9 mouse cellular contexts compared by ENCODE assay signal in the genomic region with DNA sequence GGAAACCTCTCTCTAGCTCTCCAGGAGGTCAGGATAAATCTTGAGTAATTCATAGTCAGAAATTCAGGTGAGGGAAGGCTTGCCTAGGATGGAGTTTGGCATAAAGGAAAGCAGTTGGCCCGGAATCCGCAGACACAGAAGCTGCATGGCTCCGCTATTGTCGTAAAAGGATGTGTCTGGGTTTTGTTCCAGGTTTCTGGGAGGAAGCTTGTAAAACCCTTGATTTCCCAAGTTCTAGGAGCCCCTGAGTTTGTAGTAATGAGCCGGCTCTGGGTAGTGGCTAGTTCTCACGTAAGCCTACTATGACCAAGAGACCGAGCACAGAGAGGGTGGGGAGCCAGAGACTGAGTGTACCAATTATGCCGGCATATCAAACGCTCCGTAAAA. TPM values are rescaled to one million over a fixed set of nuclear protein-coding genes. Genes with fewer than 3 reads are reported as not detected.
A peak's percentile ranks its signal among the peaks of the same experiment; 100 is the strongest.
DNase-seq lines count a peak whose midpoint lies in the region; ATAC-seq and TF ChIP-seq lines count a peak whose summit lies in the region.
"Had no signal": no experiment of that assay in that cellular context is flagged by ENCODE, and none has a peak within 500 bp of the region (broad histone marks: within the 10 kb centered on the region; RNA-seq: fewer than 3 reads in every experiment).

No protein-coding gene starts in this region.

- 0 out of 2 replicates have a peak, but pooled peaks cover 5% of the 10 kb centered on the region for H3K4me1 ChIP-seq in kidney, postnatal 0 days (replicated peaks; ENCODE audit: insufficient read depth, low read length)
- peaks cover 29% of the 10 kb centered on the region for H3K4me1 ChIP-seq in forebrain, embryonic 12.5 days
- H3K4me1 ChIP-seq in limb, embryonic 12.5 days (replicated peaks), result peaks cover 28% of the 10 kb centered on the region
- H3K4me1 ChIP-seq in neural tube, embryonic 14.5 days (ENCODE audit: control insufficient read depth, insufficient read depth, low read length), result peaks cover 10% of the 10 kb centered on the region

- TF ChIP-seq CTCF in kidney, postnatal 0 days (IDR thresholded peaks at IDR 0.05; ENCODE audit: low read depth), result no peak

- no peaks in the 10 kb centered on the region for H3K36me3 ChIP-seq in kidney, postnatal 0 days (ENCODE audit: insufficient read depth, low read length)
- no peaks in the 10 kb centered on the region for H3K36me3 ChIP-seq in forebrain, embryonic 12.5 days (replicated peaks)
- no peaks in the 10 kb centered on the region for H3K36me3 ChIP-seq in limb, embryonic 12.5 days
- no peaks in the 10 kb centered on the region for H3K36me3 ChIP-seq in neural tube, embryonic 14.5 days (ENCODE audit: control insufficient read depth, insufficient read depth, low read length)

- peak overlapping the region; percentile 54 for H3K4me2 ChIP-seq in kidney, postnatal 0 days (ENCODE audit: low read length)
- peak overlapping the region; percentile 56 for H3K4me2 ChIP-seq in forebrain, embryonic 12.5 days
- peak overlapping the region; percentile 70 for H3K4me2 ChIP-seq in limb, embryonic 12.5 days
- peak overlapping the region; percentile 53 for H3K4me2 ChIP-seq in neural tube, embryonic 14.5 days (ENCODE audit: low read depth, low read length)

- no peaks in the 10 kb centered on the region for H3K27me3 ChIP-seq in kidney, postnatal 0 days (ENCODE audit: insufficient read depth, low read length)
- H3K27me3 ChIP-seq in forebrain, embryonic 12.5 days, result peaks cover 6% of the 10 kb centered on the region; the same call in 1 of the 2 replicates
- no peaks in the 10 kb centered on the region for H3K27me3 ChIP-seq in limb, embryonic 12.5 days
- no peaks in the 10 kb centered on the region for H3K27me3 ChIP-seq in neural tube, embryonic 14.5 days (ENCODE audit: control insufficient read depth, insufficient read depth, low read length)

- H3K27ac ChIP-seq in kidney, postnatal 0 days, result no peak overlapping the region
- peak overlapping the region; percentile 82 for H3K27ac ChIP-seq in forebrain, embryonic 12.5 days
- peak overlapping the region; percentile 59; the same call in 1 of the 2 replicates for H3K27ac ChIP-seq in limb, embryonic 12.5 days
- H3K27ac ChIP-seq in neural tube, embryonic 14.5 days (ENCODE audit: low read depth, low read length), result peak overlapping the region; percentile 69

- WGBS in kidney, postnatal 0 days, result 24% methylated on average over 10 of the region's 10 CpGs
- 18% methylated on average over 10 of the region's 10 CpGs for WGBS in forebrain, embryonic 12.5 days
- WGBS in limb, embryonic 12.5 days, result 13% methylated on average over 10 of the region's 10 CpGs
- WGBS in neural tube, embryonic 14.5 days, result 16% methylated on average over 10 of the region's 10 CpGs

- no peaks in the 10 kb centered on the region for H3K9me3 ChIP-seq in kidney, postnatal 0 days (replicated peaks; ENCODE audit: low read length)
- H3K9me3 ChIP-seq in forebrain, embryonic 12.5 days, result no peaks in the 10 kb centered on the region
- H3K9me3 ChIP-seq in limb, embryonic 12.5 days, result no peaks in the 10 kb centered on the region
- H3K9me3 ChIP-seq in neural tube, embryonic 14.5 days (ENCODE audit: control insufficient read depth, low read length), result no peaks in the 10 kb centered on the region

- H3K4me3 ChIP-seq in kidney, postnatal 0 days (replicated peaks; ENCODE audit: low read depth, low read length), result no peak overlapping the region
- H3K4me3 ChIP-seq in forebrain, embryonic 12.5 days (replicated peaks), result peak overlapping the region; percentile 31
- H3K4me3 ChIP-seq in limb, embryonic 12.5 days (replicated peaks), result peak overlapping the region; percentile 29
- H3K4me3 ChIP-seq in neural tube, embryonic 14.5 days (ENCODE audit: low read depth, low read length), result no peak overlapping the region

- DNase-seq in kidney, postnatal 0 days (ENCODE audit: low spot score), result no peak
- no peak for DNase-seq in kidney, adult 11 months
- DNase-seq in adrenal gland, adult 8-10 months, result no peak
- no peak for DNase-seq in gastrocnemius, postnatal 25 days
- DNase-seq in adrenal gland, postnatal 25 days, result no peak

- no peak overlapping the region for H3K9ac ChIP-seq in kidney, postnatal 0 days (ENCODE audit: low read depth, low read length)
- H3K9ac ChIP-seq in forebrain, embryonic 12.5 days, result peak overlapping the region; percentile 51
- H3K9ac ChIP-seq in limb, embryonic 12.5 days (replicated peaks), result peak overlapping the region; percentile 47
- peak overlapping the region; percentile 29; the same call in 1 of the 2 replicates for H3K9ac ChIP-seq in neural tube, embryonic 14.5 days (replicated peaks; ENCODE audit: low read depth, low read length)

- no peak for ATAC-seq in kidney, postnatal 0 days (replicated peaks; ENCODE audit: low FRiP score, low read depth)
- peak; percentile 35 for ATAC-seq in forebrain, embryonic 12.5 days (ENCODE audit: low FRiP score)
- ATAC-seq in limb, embryonic 12.5 days (ENCODE audit: insufficient number of reproducible peaks, insufficient read depth, low FRiP score, low TSS enrichment, low read depth), result no peak
- ATAC-seq in neural tube, embryonic 14.5 days (ENCODE audit: low read depth), result peak; percentile 10; the same call in 1 of the 2 replicates

RNA-seq across cellular contexts. Expression of a gene that starts 52.7 kb away (rescaled TPM):
- not detected in 2 replicates for polyA plus RNA-seq in kidney, postnatal 0 days (2015; fragmentation: Nextera tagmentation; extraction: Ambion mirVana)
- polyA plus RNA-seq in forebrain, embryonic 12.5 days (2016; fragmentation: Nextera tagmentation; extraction: Ambion mirVana), result not detected in 2 replicates
- not detected in 2 replicates for polyA plus RNA-seq in limb, embryonic 12.5 days (2016; fragmentation: Nextera tagmentation; extraction: Ambion mirVana)
- not detected in 2 replicates for polyA plus RNA-seq in neural tube, embryonic 14.5 days (2014; fragmentation: Nextera tagmentation; extraction: Ambion mirVana)
- not detected for total RNA-seq in adrenal gland, adult 8-10 months (2022)
- not detected for total RNA-seq in gastrocnemius, postnatal 25 days (2021)
- not detected in 2 replicates for total RNA-seq in adrenal gland, postnatal 25 days (2021)
- total RNA-seq: common myeloid progenitor, adult 5-6 weeks had no signal

Comparison
In these comparisons a context has a peak if more than half of its experiments do, and no peak if none do; other contexts are left out.
1. ATAC-seq: peak in forebrain, embryonic 12.5 days (single experiment) and neural tube, embryonic 14.5 days (single experiment); none in kidney, postnatal 0 days (single experiment) and limb, embryonic 12.5 days (single experiment).
2. H3K4me3 ChIP-seq: peak in forebrain, embryonic 12.5 days (single experiment) and limb, embryonic 12.5 days (single experiment); none in kidney, postnatal 0 days (single experiment) and neural tube, embryonic 14.5 days (single experiment).
3. Peak in every context shown above with its lines, with median percentiles within 50 percentile points of each other: H3K4me2 ChIP-seq.